ENCODE assay signal across 31 mouse cellular contexts in the genomic region with DNA sequence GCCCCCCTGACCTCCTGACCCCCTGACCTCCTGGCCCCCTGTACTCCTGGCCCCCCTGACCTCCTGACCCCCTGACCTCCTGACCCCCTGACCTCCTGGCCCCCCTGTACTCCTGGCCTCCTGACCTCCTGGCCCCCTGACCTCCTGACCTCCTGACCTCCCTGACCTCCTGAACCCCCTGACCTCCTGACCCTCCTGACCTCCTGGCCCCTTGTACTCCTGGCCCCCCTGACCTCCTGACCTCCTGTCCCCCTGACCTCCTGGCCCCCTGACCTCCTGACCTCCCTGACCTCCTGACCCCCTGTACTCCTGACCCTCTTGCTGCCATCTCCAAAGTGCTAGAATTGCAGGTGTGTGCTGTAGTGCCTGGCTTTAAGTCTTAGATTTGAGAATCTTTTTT. TPM values are rescaled to one million over a fixed set of nuclear protein-coding genes. Genes with fewer than 3 reads are reported as not detected.
DNase-seq lines count a peak whose midpoint lies in the region; ATAC-seq and TF ChIP-seq lines count a peak whose summit lies in the region.
"Had no signal": no experiment of that assay in that cellular context is flagged by ENCODE, and none has a peak within 500 bp of the region (broad histone marks: within the 10 kb centered on the region; RNA-seq: fewer than 3 reads in every experiment).

No protein-coding gene starts in this region.

- no peaks in the 10 kb centered on the region for H3K27me3 ChIP-seq in forebrain, embryonic 11.5 days (ENCODE audit: control insufficient read depth, insufficient read depth, low read length)
- no peaks in the 10 kb centered on the region for H3K27me3 ChIP-seq in forebrain, embryonic 10.5 days (ENCODE audit: poor library complexity, severe bottlenecking)
- no peaks in the 10 kb centered on the region for H3K27me3 ChIP-seq in intestine, embryonic 14.5 days (replicated peaks; ENCODE audit: control insufficient read depth, insufficient read depth, low read length)
- H3K27me3 ChIP-seq in intestine, embryonic 16.5 days (replicated peaks; ENCODE audit: control insufficient read depth, insufficient read depth, low read length): no peaks in the 10 kb centered on the region
- H3K27me3 ChIP-seq in embryonic facial prominence, embryonic 11.5 days (ENCODE audit: control insufficient read depth, insufficient read depth, low read length): no peaks in the 10 kb centered on the region
- no peaks in the 10 kb centered on the region for H3K27me3 ChIP-seq in cerebellum, adult 2 months (ENCODE audit: control insufficient read depth, insufficient read depth, low read length)
- H3K27me3 ChIP-seq: CH12.LX; embryonic facial prominence, embryonic 12.5 days; heart, embryonic 15.5 days; hindbrain, embryonic 15.5 days; liver, embryonic 15.5 days; midbrain, embryonic 12.5 days; neural tube, embryonic 15.5 days; Patski; stomach, embryonic 15.5 days had no signal

- H3K4me3 ChIP-seq in forebrain, embryonic 11.5 days (ENCODE audit: low read depth, low read length): no peak overlapping the region
- no peak overlapping the region for H3K4me3 ChIP-seq in forebrain, embryonic 10.5 days
- no peak overlapping the region for H3K4me3 ChIP-seq in intestine, embryonic 14.5 days (ENCODE audit: low read depth, low read length)
- H3K4me3 ChIP-seq in intestine, embryonic 16.5 days (ENCODE audit: low read length): no peak overlapping the region
- H3K4me3 ChIP-seq in embryonic facial prominence, embryonic 11.5 days (ENCODE audit: low read depth, low read length): no peak overlapping the region
- H3K4me3 ChIP-seq in cerebellum, adult 2 months (replicated peaks; ENCODE audit: insufficient read depth, low read depth, low read length): no peak overlapping the region
- H3K4me3 ChIP-seq: embryonic facial prominence, embryonic 12.5 days; heart, embryonic 10.5 days; heart, embryonic 15.5 days; hindbrain, embryonic 15.5 days; liver, embryonic 15.5 days; midbrain, embryonic 12.5 days; neural tube, embryonic 15.5 days; stomach, embryonic 15.5 days had no signal

- peak; percentile 61 for DNase-seq in forebrain, embryonic 11.5 days (ENCODE audit: low spot score)
- DNase-seq in forebrain, embryonic 10.5 days (ENCODE audit: extremely low spot score, low spot score): no peak
- DNase-seq in intestine, embryonic 14.5 days (ENCODE audit: low spot score): peak; percentile 50
- peak; percentile 11 for DNase-seq in embryonic facial prominence, embryonic 11.5 days (ENCODE audit: low spot score)
- no peak for DNase-seq in liver
- DNase-seq in cerebellum, adult 2 months: no peak
- DNase-seq: adrenal gland, postnatal 14 days; cerebellum, adult 8-10 months; cerebellum, postnatal 25 days; gastrocnemius, postnatal 14 days; heart, postnatal 36 days; kidney, adult 9 months; kidney, postnatal 10 days; lung, postnatal 14 days; retina, postnatal 1 day; right cerebral cortex, postnatal 14 days; thymus, postnatal 14 days had no signal

- H3K9ac ChIP-seq in forebrain, embryonic 11.5 days (ENCODE audit: low read length): no peak overlapping the region
- H3K9ac ChIP-seq in intestine, embryonic 14.5 days (ENCODE audit: low read length): no peak overlapping the region
- H3K9ac ChIP-seq in intestine, embryonic 16.5 days (ENCODE audit: low read depth, low read length): no peak overlapping the region
- no peak overlapping the region for H3K9ac ChIP-seq in embryonic facial prominence, embryonic 11.5 days (replicated peaks; ENCODE audit: low read length)
- H3K9ac ChIP-seq: embryonic facial prominence, embryonic 12.5 days; heart, embryonic 15.5 days; hindbrain, embryonic 15.5 days; liver, embryonic 15.5 days; lung, embryonic 14.5 days; midbrain, embryonic 12.5 days; neural tube, embryonic 15.5 days; stomach, embryonic 15.5 days had no signal

- no peaks in the 10 kb centered on the region for H3K36me3 ChIP-seq in forebrain, embryonic 11.5 days (ENCODE audit: control insufficient read depth, insufficient read depth, low read length)
- H3K36me3 ChIP-seq in forebrain, embryonic 10.5 days (replicated peaks): no peaks in the 10 kb centered on the region
- H3K36me3 ChIP-seq in intestine, embryonic 14.5 days (ENCODE audit: control insufficient read depth, insufficient read depth, low read length): no peaks in the 10 kb centered on the region
- H3K36me3 ChIP-seq in intestine, embryonic 16.5 days (ENCODE audit: control insufficient read depth, insufficient read depth, low read length): no peaks in the 10 kb centered on the region
- H3K36me3 ChIP-seq in embryonic facial prominence, embryonic 11.5 days (replicated peaks; ENCODE audit: control insufficient read depth, insufficient read depth, low read depth, low read length): no peaks in the 10 kb centered on the region
- H3K36me3 ChIP-seq: embryonic facial prominence, embryonic 12.5 days; heart, embryonic 10.5 days; heart, embryonic 15.5 days; hindbrain, embryonic 15.5 days; liver, embryonic 15.5 days; midbrain, embryonic 12.5 days; neural tube, embryonic 15.5 days; stomach, embryonic 15.5 days had no signal

- H3K4me1 ChIP-seq in forebrain, embryonic 11.5 days (replicated peaks; ENCODE audit: control insufficient read depth, insufficient read depth, low read length): no peaks in the 10 kb centered on the region
- peaks cover 10% of the 10 kb centered on the region for H3K4me1 ChIP-seq in forebrain, embryonic 10.5 days
- H3K4me1 ChIP-seq in intestine, embryonic 14.5 days (replicated peaks; ENCODE audit: control insufficient read depth, insufficient read depth, low read length): no peaks in the 10 kb centered on the region
- H3K4me1 ChIP-seq in intestine, embryonic 16.5 days (ENCODE audit: control insufficient read depth, insufficient read depth, low read length): peaks cover 5% of the 10 kb centered on the region
- no peaks in the 10 kb centered on the region for H3K4me1 ChIP-seq in embryonic facial prominence, embryonic 11.5 days (ENCODE audit: control insufficient read depth, insufficient read depth, low read length)
- H3K4me1 ChIP-seq in cerebellum, adult 2 months (ENCODE audit: control insufficient read depth, insufficient read depth, low read length): peaks cover 5% of the 10 kb centered on the region
- H3K4me1 ChIP-seq: embryonic facial prominence, embryonic 12.5 days; hindbrain, embryonic 15.5 days; midbrain, embryonic 12.5 days; neural tube, embryonic 15.5 days had no signal

- no peak for ATAC-seq in forebrain, embryonic 11.5 days (replicated peaks; ENCODE audit: low FRiP score)
- ATAC-seq in intestine, embryonic 14.5 days (replicated peaks; ENCODE audit: low FRiP score, low TSS enrichment, low read depth): no peak
- ATAC-seq in intestine, embryonic 16.5 days: no peak
- no peak for ATAC-seq in embryonic facial prominence, embryonic 11.5 days (replicated peaks; ENCODE audit: insufficient number of reproducible peaks, low FRiP score, low TSS enrichment, low read depth)
- ATAC-seq: intestine, postnatal 0 days; Patski had no signal

- H3K9me3 ChIP-seq in forebrain, embryonic 11.5 days (ENCODE audit: control insufficient read depth, low read length): no peaks in the 10 kb centered on the region
- H3K9me3 ChIP-seq in forebrain, embryonic 10.5 days: no peaks in the 10 kb centered on the region
- no peaks in the 10 kb centered on the region for H3K9me3 ChIP-seq in intestine, embryonic 14.5 days (ENCODE audit: control insufficient read depth, low read length)
- H3K9me3 ChIP-seq in intestine, embryonic 16.5 days (ENCODE audit: control insufficient read depth, low read length): no peaks in the 10 kb centered on the region
- no peaks in the 10 kb centered on the region for H3K9me3 ChIP-seq in embryonic facial prominence, embryonic 11.5 days (replicated peaks; ENCODE audit: control insufficient read depth, low read length)
- H3K9me3 ChIP-seq: embryonic facial prominence, embryonic 12.5 days; G1E; heart, embryonic 10.5 days; heart, embryonic 15.5 days; hindbrain, embryonic 15.5 days; liver, embryonic 15.5 days; midbrain, embryonic 12.5 days; neural tube, embryonic 15.5 days; stomach, embryonic 15.5 days had no signal

- H3K4me2 ChIP-seq in forebrain, embryonic 11.5 days (ENCODE audit: low read depth, low read length, severe bottlenecking): no peak overlapping the region
- no peak overlapping the region for H3K4me2 ChIP-seq in intestine, embryonic 14.5 days (ENCODE audit: low read length)
- H3K4me2 ChIP-seq in intestine, embryonic 16.5 days (ENCODE audit: low read depth, low read length): no peak overlapping the region
- no peak overlapping the region for H3K4me2 ChIP-seq in embryonic facial prominence, embryonic 11.5 days (ENCODE audit: low read depth, low read length)
- H3K4me2 ChIP-seq: embryonic facial prominence, embryonic 12.5 days; heart, embryonic 15.5 days; hindbrain, embryonic 15.5 days; liver, embryonic 15.5 days; lung, embryonic 14.5 days; midbrain, embryonic 12.5 days; neural tube, embryonic 15.5 days; stomach, embryonic 15.5 days had no signal

- TF ChIP-seq CTCF in cerebellum, adult 2 months (IDR thresholded peaks at IDR 0.05; ENCODE audit: borderline replicate concordance, insufficient read depth, low read depth, low read length): no peak

- no peak for TF ChIP-seq POLR2A in cerebellum, adult 2 months (IDR thresholded peaks at IDR 0.05; ENCODE audit: borderline replicate concordance, insufficient read depth, low read length)

- no peak overlapping the region for H3K27ac ChIP-seq in forebrain, embryonic 11.5 days (ENCODE audit: low read depth, low read length)
- H3K27ac ChIP-seq in forebrain, embryonic 10.5 days: no peak overlapping the region
- H3K27ac ChIP-seq in intestine, embryonic 14.5 days (ENCODE audit: low read depth): no peak overlapping the region
- no peak overlapping the region for H3K27ac ChIP-seq in intestine, embryonic 16.5 days (ENCODE audit: low read length)
- H3K27ac ChIP-seq in embryonic facial prominence, embryonic 11.5 days (replicated peaks; ENCODE audit: low read depth, low read length): no peak overlapping the region
- no peak overlapping the region for H3K27ac ChIP-seq in cerebellum, adult 2 months (ENCODE audit: insufficient read depth, low read length)
- H3K27ac ChIP-seq: embryonic facial prominence, embryonic 12.5 days; heart, embryonic 10.5 days; heart, embryonic 15.5 days; hindbrain, embryonic 15.5 days; liver, embryonic 15.5 days; midbrain, embryonic 12.5 days; neural tube, embryonic 15.5 days; stomach, embryonic 15.5 days had no signal

RNA-seq across cellular contexts. Expression of gene Pigk, which starts 19.6 kb away (rescaled TPM):
- 31.0 and 36.3 TPM in 2 replicates for polyA plus RNA-seq in forebrain, embryonic 11.5 days (2014; fragmentation: Nextera tagmentation; extraction: Ambion mirVana)
- 31.9 and 38.4 TPM in 2 replicates for polyA plus RNA-seq in forebrain, embryonic 10.5 days (2016; fragmentation: Nextera tagmentation; extraction: Ambion mirVana)
- 41.8 and 42.9 TPM in 2 replicates for polyA plus RNA-seq in intestine, embryonic 14.5 days (2014; fragmentation: Nextera tagmentation; extraction: Ambion mirVana)
- 32.8 and 35.9 TPM in 2 replicates for polyA plus RNA-seq in intestine, embryonic 16.5 days (2015; fragmentation: Nextera tagmentation; extraction: Ambion mirVana)
- 43.4 and 49.1 TPM in 2 replicates for polyA plus RNA-seq in embryonic facial prominence, embryonic 11.5 days (2014; fragmentation: Nextera tagmentation; extraction: Ambion mirVana)
- 34.4 and 37.1 TPM in 2 replicates for polyA plus RNA-seq in cerebellum, adult 2 months (2012; rRNA removed)

Comparison
In these comparisons a context has a peak if more than half of its experiments do, and no peak if none do; other contexts are left out.
1. DNase-seq: peak in forebrain, embryonic 11.5 days (single experiment), intestine, embryonic 14.5 days (single experiment) and embryonic facial prominence, embryonic 11.5 days (single experiment); none in forebrain, embryonic 10.5 days (single experiment), liver (single experiment) and cerebellum, adult 2 months (0 of 2).